Mouse (Mus musculus): ENCODE results near the gene Dnajc15.
"Not testable (repeated sequence)": the region's sequence is repeated elsewhere in the genome, so short reads cannot be mapped to it uniquely, and the experiment has no call there.

Gene Dnajc15

GRCm38 (mm10) chr14:77874304-77875241 lies at the start of gene Dnajc15:
Dnajc15 (minus strand) TSS chr14:77875125.
- DNase-seq (ENCODE audit: low spot score in 2 of 2), result peak; percentile 79 to 81

DNA sequence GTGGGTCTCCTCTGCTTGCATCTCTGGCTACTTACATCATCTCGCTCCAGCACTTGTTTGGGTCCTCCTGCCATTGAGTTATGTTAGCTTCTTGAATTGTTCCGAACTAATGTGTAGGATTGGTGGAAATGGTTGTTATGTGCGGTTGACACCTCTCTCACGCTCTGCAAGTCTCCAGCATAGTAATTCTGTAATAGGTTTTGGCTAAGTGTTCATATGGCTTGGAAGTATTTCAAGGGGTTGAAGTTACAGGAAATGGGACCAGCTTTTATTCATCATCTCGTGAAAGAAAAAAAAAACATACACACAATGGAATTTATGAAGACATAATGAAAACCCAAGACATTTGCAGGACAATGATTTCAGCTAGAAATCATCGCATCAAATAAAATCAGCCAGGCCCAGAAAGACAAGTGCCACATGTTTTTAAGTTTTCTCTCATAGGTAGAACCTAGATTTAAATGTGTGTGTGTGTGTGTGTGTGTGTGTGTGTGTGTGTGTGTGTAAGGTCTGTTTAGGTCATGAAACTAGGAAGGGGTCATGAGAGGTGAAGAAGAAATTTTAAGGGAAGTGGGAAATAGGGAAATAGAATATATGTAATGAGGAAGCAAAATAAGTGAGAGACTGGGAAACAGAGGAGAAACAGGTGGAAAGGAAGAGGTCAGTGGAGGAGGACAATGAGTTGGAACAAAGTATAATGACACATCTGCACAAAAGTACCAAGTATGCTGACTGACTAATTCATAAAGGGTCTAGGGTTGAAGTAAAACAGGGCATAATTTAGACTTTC lies 48.3 kb upstream of the Dnajc15 start:
- DNase-seq (ENCODE audit: low spot score in 2 of 2), result no peak

DNA sequence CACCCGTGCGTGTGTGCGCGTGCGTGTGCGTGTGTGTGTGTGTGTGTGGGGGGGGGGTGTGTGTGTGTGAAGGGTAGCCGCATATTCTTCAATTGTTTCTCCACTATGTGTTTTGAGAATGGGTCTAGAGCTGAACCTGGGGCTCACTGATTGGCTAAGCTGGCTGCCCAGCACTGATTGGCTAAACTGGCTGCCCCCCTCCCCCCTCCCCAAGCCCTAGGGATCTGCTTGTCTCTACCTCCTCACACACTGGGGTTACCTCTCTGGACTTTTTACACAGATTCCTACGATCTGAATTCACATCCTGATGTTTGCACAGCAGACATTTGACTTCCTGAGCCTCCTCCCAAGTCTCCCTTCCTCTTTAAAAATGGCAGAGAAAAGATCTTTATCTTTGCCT lies 46.7 kb upstream of the Dnajc15 start:
- no peak for DNase-seq (ENCODE audit: low spot score in 2 of 2)

- DNase-seq (ENCODE audit: low spot score in 2 of 2), result no peak
Observed at GRCm38 (mm10) chr14:77915776-77916175, 40.9 kb upstream of the Dnajc15 start.

DNA sequence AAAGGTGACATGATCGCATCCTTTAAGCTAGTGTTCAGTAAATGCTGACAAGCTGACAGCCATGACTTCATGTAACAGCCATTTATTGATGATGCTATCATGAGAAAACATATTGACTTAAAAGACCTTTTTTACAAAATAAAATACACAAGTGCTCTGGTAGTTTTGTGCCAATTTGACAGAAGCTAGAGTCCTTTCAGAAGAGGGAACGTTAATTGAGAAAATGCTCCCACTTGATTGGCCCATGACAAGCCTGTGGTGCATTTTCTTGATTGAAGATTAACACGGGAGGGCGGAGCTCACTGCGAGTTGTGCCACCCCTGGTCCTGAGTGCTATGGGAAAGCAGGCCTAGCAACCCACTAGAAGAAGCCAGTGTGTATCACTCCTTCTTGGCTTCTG lies 31.7 kb upstream of the Dnajc15 start:
- no peak for DNase-seq (ENCODE audit: low spot score in 2 of 2)

DNA sequence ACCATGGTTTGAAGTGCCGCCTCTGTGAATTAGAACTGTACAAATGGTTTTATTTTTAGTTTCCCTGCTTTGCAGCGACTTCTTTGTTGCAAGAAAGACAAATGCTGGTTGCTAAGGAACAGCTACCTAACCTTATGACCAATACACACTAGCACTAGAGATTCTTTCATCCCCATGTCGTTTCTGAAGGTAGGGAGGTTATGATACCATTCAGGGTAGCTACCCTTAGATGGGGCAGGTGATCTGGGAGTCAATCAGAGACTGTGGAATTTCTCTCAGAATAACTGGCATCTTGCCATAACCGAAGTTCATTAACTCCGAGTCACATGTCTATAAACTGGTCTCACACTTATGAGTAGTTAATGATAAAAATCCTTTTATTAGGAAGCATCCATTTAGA lies 30.5 kb upstream of the Dnajc15 start:
- no peak for DNase-seq (ENCODE audit: low spot score in 2 of 2)

DNA sequence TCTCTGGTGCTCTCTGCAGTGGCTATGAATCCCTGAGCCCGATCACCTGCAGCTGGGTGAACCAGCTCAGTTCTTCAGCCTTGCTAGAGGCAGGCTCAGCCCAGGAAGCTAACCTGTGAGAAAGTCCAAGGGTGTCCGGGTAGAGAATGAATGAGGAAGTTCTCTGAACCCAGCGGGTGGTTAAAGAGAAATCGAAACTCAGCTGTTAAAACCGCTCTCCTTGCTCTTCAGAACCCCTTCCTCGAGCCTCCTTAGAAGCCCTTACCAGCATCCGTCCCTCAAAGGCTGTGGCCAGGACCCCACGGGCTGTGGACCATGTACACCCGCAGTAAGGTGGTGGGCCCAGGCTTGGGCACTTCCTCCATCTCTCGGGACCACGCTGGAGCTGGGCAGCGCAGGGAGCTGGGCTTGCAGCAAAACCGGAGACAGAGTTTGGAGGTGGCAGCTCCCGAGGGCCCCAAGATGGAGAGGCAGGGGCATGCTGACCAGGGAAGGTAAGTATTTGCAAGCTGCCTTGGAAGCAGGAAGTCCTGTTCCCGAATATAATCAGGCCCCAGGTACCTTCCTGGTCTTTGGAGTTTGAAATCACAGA lies 29.3 kb upstream of the Dnajc15 start, which contains the start of gene Epsti1:
Gene Epsti1, plus strand, starts transcription at position 69 of the 592 bp plus-strand sequence.
- DNase-seq (ENCODE audit: low spot score in 2 of 2), result no peak

GRCm38 (mm10) chr14:77902541-77902940 lies 27.6 kb upstream of the Dnajc15 start:
- no peak for DNase-seq (ENCODE audit: low spot score in 2 of 2)

GRCm38 (mm10) chr14:77895951-77896350 lies 21.0 kb upstream of the Dnajc15 start:
- DNase-seq (ENCODE audit: low spot score in 2 of 2), result no peak

GRCm38 (mm10) chr14:77889911-77890310 lies 15.0 kb upstream of the Dnajc15 start:
- no peak for DNase-seq (ENCODE audit: low spot score in 2 of 2)

GRCm38 (mm10) chr14:77886941-77887340 lies 12.0 kb upstream of the Dnajc15 start:
- no peak for DNase-seq (ENCODE audit: low spot score in 2 of 2)

DNA sequence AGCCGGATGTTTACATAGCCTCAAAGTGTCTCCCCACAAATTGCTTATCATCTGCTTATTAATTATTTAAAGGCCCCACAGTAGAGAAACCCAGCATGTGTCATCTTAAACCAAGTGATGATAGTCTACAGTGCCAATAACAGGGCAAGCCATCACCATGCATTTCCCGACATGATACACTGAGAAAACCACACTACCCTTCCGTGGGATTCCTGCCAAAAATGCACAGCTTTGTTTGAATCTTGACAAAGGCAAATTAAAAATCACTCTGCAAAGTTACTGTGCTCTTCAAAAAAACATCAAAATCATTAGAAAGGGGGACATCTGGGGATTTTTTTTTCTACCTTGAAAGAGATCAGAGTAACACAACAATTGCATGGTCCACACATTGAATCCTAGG lies 11.5 kb upstream of the Dnajc15 start:
- no peak for DNase-seq (ENCODE audit: low spot score in 2 of 2)

- no peak for DNase-seq (ENCODE audit: low spot score in 2 of 2)
Observed at GRCm38 (mm10) chr14:77882669-77883068, 7.7 kb upstream of the Dnajc15 start.

GRCm38 (mm10) chr14:77881998-77882397 lies 7.1 kb upstream of the Dnajc15 start:
- DNase-seq (ENCODE audit: low spot score in 2 of 2), result no peak

DNA sequence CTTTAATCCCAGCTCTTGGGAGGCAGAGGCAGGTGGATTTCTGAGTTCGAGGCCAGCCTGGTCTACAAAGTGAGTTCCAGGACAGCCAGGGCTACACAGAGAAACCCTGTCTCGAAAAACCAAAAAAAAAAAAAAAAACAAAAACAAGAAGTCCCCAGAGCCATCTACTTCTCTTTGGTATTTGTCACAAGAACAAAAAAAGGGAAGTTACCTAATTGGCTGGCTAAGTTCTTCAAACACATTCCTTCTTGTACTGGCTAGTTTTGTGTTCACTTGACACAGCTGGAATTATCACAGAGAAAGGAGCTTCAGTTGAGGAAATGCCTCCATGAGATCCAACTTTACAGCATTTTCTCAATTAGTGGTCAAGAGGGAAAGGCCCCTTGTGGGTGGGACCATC lies 3.0 kb upstream of the Dnajc15 start:
- not testable (repeated sequence) for DNase-seq (ENCODE audit: low spot score in 2 of 2)

GRCm38 (mm10) chr14:77876199-77876598 lies 1.3 kb upstream of the Dnajc15 start:
- DNase-seq (ENCODE audit: low spot score in 2 of 2), result no peak

DNA sequence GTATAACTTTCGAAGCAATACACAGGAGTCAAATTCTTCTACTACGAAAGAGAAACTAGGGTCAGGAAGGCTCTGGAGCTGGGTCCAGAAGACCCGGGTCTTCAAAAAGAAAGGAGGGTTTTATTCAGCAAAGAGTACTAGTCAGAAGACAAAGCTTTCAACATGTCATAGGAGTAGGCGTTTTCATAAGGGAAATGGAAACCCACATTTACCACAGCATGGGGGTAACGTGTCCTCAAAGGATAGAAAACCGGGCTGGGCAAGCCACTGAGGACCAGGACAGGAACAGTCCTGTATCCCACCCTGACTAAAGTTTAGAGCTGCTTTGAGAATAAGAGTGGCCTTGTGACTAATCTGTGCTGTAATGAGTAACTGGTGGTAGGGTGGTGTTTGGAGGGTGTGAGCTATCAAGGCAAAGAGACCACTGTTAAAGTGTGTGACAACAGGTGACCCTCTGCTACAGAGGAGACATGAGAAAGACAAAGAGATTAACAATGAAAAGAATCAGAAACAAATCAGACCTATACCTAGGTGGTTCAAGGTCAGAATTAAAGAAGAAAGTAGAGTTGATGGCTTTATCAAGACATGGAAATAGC lies 3.4 kb downstream of the Dnajc15 start:
- DNase-seq (ENCODE audit: low spot score in 2 of 2), result no peak

DNA sequence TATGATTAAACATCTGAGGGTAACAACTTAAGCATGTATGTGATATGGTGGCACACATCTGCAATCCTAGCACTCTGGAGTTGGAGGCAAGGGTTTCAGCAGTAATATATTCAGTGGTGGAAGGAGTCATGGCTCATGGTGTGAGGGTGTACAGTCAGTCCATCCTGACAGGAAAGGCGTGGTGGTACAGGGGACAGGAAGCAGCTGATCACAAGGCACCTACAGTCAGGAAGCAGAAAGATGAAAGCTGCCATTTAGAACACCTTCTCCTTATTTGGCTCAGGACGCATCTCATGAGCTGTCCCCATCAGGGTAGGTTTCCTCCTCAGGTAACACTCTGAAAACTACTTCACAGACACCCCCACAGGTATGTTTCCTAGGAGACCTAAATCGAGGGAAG lies 4.0 kb downstream of the Dnajc15 start:
- no peak for DNase-seq (ENCODE audit: low spot score in 2 of 2)

GRCm38 (mm10) chr14:77867601-77868000 lies 7.3 kb downstream of the Dnajc15 start:
- no peak for DNase-seq (ENCODE audit: low spot score in 2 of 2)

DNA sequence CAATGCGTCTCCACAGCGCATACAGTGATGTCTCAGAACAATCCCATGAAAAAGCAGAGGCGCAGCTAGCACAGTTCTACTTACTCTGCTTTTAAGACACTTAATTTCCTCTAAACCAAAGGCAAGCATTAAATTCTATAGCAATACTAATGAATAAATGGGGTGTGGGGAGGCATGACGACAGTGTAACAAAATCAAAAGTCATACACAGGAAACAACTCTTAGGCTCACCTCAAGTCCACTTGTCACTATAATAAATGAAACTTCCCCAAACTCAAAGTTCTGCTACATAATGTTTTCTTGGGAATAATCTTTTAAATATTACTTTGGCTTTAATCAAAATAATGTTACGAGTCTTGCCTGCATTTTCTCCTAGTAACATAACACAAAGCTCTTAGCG lies 10.4 kb downstream of the Dnajc15 start:
- no peak for DNase-seq (ENCODE audit: low spot score in 2 of 2)

GRCm38 (mm10) chr14:77864051-77864450 lies 10.9 kb downstream of the Dnajc15 start:
- no peak for DNase-seq (ENCODE audit: low spot score in 2 of 2)
